Mouse (Mus musculus): Measurements from ENCODE around the gene Srrd. TPM values are rescaled to one million over a fixed set of nuclear protein-coding genes. Genes with fewer than 3 reads are reported as not detected.

Gene Srrd
- polyA plus RNA-seq (2016; fragmentation: Nextera tagmentation; extraction: Ambion mirVana): 48.4 and 48.6 TPM in 2 replicates

DNA sequence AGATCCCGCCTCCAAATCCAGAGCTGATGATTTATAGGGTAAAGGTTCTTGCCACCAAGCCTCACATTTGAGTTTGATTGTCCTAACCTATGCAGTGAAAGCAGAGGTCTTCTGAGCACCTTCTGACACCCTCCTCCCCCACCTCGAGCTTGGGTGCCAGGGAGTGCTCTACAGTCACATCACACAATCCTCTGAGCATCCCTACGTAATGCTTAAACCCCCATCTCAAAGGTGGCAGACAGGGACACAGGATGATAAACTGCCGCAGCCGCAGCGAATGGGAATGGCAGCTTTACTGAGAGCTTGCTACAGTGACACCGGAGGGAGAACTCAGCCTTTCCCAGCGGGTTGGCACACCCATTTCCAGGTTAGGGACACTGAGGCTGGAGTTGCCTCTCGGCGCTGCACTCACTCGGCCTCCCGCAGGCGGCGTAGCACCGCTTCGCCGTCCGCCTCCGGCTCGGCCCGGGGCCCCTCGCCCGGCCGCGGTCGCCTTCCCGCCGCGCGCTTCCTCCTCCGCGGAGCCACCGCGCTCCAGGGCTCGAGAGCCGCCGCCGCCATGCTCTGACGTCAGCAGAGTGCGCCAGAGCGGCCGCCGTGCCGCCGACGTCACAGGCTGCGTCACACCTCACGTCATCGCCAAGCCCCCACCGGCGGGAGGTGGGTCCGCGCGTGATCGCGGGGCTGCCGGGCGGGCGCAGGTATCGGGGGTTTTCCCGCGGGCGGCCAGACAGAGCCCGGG, at the start of gene Srrd, which contains the start of gene Hps4:
Srrd (minus strand) TSS at position 578 of the 742 bp plus-strand sequence.
Hps4 (plus strand) TSS at position 621 of the 742 bp plus-strand sequence.
- Histone ChIP-seq H3K9me3 (no peaks in the 10 kb centered on the region), H3K4me3 (peak within 1 kb of the TSS; percentile 68), H3K9ac (replicated peaks) (peak within 1 kb of the TSS; percentile 80), H3K4me2 (replicated peaks) (peak within 1 kb of the TSS; percentile 79), H3K27me3 (no peaks in the 10 kb centered on the region), H3K27ac (replicated peaks) (peak within 1 kb of the TSS; percentile 40; the same call in 1 of the 2 replicates), H3K4me1 (peaks cover 40% of the 10 kb centered on the region), H3K36me3 (peaks cover 40% of the 10 kb centered on the region)
- ATAC-seq (ENCODE audit: low FRiP score, low read depth): peak; percentile 53
- 2% methylated on average over 64 of the region's 64 CpGs for WGBS

- 72% methylated on average over 27 of the region's 27 CpGs for WGBS
- Histone ChIP-seq H3K9me3 (no peaks in the 10 kb centered on the region), H3K4me1 (peaks cover 41% of the 10 kb centered on the region), H3K4me3 (no peak overlapping the region), H3K36me3 (peaks cover 40% of the 10 kb centered on the region), H3K9ac (replicated peaks) (no peak overlapping the region), H3K27me3 (peaks cover 25% of the 10 kb centered on the region), H3K4me2 (replicated peaks) (no peak overlapping the region), H3K27ac (replicated peaks) (no peak overlapping the region)
- ATAC-seq (ENCODE audit: low FRiP score, low read depth): no peak
Measured at GRCm38 (mm10) chr5:112391676-112392323, 49.0 kb upstream of the Srrd start.

- H3K4me1 ChIP-seq: peaks cover 35% of the 10 kb centered on the region
- H3K27ac ChIP-seq (replicated peaks): no peak overlapping the region
- ATAC-seq (ENCODE audit: low FRiP score, low read depth): no peak
- H3K9me3 ChIP-seq: no peaks in the 10 kb centered on the region
- H3K4me2 ChIP-seq (replicated peaks): no peak overlapping the region
- no peak overlapping the region for H3K4me3 ChIP-seq
- H3K27me3 ChIP-seq: peaks cover 25% of the 10 kb centered on the region
- peaks cover 48% of the 10 kb centered on the region for H3K36me3 ChIP-seq
- H3K9ac ChIP-seq (replicated peaks): no peak overlapping the region
- WGBS: 62% methylated on average over 16 of the region's 16 CpGs
Measured at GRCm38 (mm10) chr5:112391002-112391401, 48.2 kb upstream of the Srrd start.

DNA sequence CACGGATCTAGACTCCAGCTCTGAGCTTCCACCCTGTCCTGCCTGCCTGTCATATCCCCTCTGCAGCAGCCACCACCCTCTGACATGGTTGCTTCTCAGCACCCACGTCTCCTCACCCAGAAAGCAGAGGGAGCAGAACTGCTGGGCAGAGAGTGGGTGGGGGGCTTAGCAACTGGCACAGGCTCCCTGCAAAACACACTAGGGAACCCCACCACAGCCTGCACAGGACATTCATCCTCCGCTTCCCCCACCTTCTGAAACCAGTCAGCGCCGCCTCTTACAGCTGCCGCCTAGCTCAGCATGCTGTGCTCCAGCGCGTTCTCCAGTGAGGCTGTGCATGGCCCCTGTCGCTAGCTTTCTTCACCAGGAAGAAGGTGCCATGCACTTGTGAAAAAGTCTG, 46.5 kb upstream of the Srrd start:
- Histone ChIP-seq H3K4me1 (peaks cover 25% of the 10 kb centered on the region), H3K36me3 (peaks cover 64% of the 10 kb centered on the region), H3K9me3 (no peaks in the 10 kb centered on the region), H3K4me3 (no peak overlapping the region), H3K27me3 (peaks cover 25% of the 10 kb centered on the region), H3K4me2 (replicated peaks) (0 out of 2 replicates have a peak overlapping the region, but pooled peaks have one; percentile 7), H3K9ac (replicated peaks) (no peak overlapping the region), H3K27ac (replicated peaks) (no peak overlapping the region)
- WGBS: 78% methylated on average over 9 of the region's 9 CpGs
- no peak for ATAC-seq (ENCODE audit: low FRiP score, low read depth)

DNA sequence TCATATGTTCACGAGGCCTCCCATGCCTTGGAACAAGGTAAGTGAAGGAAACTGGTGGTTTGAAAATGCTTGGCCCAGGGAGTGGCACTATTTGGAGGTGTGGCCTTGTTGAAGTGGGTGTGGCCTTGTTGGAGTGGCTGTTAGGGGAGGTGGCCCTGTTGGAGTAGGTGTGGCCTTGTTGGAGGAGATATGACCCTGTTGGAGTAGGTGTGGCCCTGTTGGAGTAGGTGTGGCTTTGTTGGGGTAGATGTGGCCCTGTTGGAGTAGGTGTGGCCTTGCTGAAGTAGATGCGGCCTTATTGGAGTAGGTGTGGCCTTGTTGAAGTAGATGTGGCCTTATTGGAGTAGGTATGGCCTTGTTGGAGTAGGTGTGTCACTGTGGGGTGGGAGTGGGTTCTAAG, 43.1 kb upstream of the Srrd start:
- H3K27me3 ChIP-seq: no peaks in the 10 kb centered on the region
- peaks cover 21% of the 10 kb centered on the region for H3K4me1 ChIP-seq
- H3K4me2 ChIP-seq (replicated peaks): no peak overlapping the region
- no peaks in the 10 kb centered on the region for H3K9me3 ChIP-seq
- H3K27ac ChIP-seq (replicated peaks): no peak overlapping the region
- 76% methylated on average over 2 of the region's 2 CpGs for WGBS
- ATAC-seq (ENCODE audit: low FRiP score, low read depth): no peak
- no peak overlapping the region for H3K4me3 ChIP-seq
- no peak overlapping the region for H3K9ac ChIP-seq (replicated peaks)
- peaks cover 58% of the 10 kb centered on the region for H3K36me3 ChIP-seq

DNA sequence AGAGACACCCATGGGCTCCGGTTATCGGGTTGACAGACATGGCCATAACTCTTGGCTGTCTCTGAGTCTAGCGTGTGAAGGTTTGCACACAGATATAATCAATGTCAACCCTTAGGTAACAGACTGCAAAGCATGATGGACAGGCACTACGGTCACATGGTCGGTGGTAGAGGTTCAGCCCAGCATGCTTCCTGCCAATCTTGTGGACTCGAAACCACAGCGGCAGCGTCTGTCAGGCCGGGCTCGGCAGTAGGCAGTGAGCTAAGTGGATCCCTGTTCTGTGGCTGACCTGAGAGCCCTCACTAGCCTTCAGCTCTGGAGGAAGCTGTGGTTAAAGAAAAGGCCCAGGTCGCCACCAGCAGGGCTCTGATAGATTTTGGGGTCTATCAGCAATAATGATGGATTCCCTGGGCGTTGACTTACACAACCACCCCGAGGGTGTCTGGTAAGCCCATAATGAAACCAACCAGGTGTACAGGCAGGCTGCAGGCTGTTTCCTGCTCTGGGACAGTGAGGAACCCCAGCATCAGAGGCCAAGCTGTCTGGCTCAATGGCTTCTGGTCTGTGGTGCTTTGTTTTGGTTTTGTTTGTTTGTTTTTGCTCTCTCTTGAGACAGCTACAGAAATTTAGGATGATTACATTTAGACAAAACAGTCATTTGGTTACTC, 42.1 kb upstream of the Srrd start:
- Histone ChIP-seq H3K27ac (replicated peaks) (no peak overlapping the region), H3K4me1 (peaks cover 20% of the 10 kb centered on the region), H3K36me3 (peaks cover 53% of the 10 kb centered on the region), H3K9me3 (no peaks in the 10 kb centered on the region), H3K4me2 (replicated peaks) (no peak overlapping the region), H3K4me3 (no peak overlapping the region), H3K9ac (replicated peaks) (no peak overlapping the region), H3K27me3 (no peaks in the 10 kb centered on the region)
- 89% methylated on average over 13 of the region's 13 CpGs for WGBS
- ATAC-seq (ENCODE audit: low FRiP score, low read depth): no peak

DNA sequence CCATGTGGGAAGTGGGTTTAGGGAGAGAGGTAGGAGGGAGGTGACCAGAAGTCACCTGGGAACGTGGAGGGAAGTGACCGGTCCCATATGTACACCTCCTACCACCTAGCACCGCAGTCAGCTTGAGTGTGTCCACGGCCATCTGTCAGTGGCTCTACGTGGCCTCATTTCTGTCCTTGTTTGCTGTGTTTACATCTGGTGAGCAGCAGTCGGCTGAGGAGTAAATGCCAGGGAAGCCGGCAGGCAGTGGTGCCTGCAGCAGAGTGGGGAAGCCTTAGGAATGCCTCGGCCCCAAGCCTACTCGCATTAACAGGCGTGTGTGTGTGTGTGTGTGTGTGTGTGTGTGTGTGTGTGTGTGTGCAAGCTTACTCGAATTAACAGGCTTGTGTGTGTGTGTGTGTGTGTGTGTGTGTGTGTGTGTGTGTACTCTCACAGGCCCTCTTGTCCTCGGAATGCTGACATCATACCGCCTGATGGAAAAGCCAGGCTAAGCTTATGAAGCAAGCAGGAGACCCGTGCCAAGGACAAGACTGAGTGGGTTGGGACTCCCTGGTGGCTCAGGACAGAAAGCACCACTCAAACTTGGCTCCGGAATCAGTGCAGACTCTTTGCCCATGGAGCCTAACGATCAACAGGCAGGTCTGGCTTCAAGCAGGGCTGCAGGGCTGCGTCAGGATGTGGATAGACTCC, 39.9 kb upstream of the Srrd start:
- Histone ChIP-seq H3K4me2 (replicated peaks) (no peak overlapping the region), H3K9ac (replicated peaks) (no peak overlapping the region), H3K9me3 (no peaks in the 10 kb centered on the region), H3K27ac (replicated peaks) (peak overlapping the region; percentile 60; the same call in 1 of the 2 replicates), H3K36me3 (peaks cover 59% of the 10 kb centered on the region), H3K4me1 (peaks cover 12% of the 10 kb centered on the region), H3K4me3 (no peak overlapping the region), H3K27me3 (no peaks in the 10 kb centered on the region)
- WGBS: 72% methylated on average over 17 of the region's 17 CpGs
- no peak for ATAC-seq (ENCODE audit: low FRiP score, low read depth)

GRCm38 (mm10) chr5:112382042-112382441, 39.2 kb upstream of the Srrd start:
- WGBS: 55% methylated on average over 9 of the region's 9 CpGs
- no peak overlapping the region for H3K9ac ChIP-seq (replicated peaks)
- no peak for ATAC-seq (ENCODE audit: low FRiP score, low read depth)

GRCm38 (mm10) chr5:112381154-112381553, 38.3 kb upstream of the Srrd start:
- H3K9ac ChIP-seq (replicated peaks): no peak overlapping the region
- H3K27ac ChIP-seq (replicated peaks): 0 out of 2 replicates have a peak overlapping the region, but pooled peaks have one; percentile 60
- no peak for ATAC-seq (ENCODE audit: low FRiP score, low read depth)
- H3K36me3 ChIP-seq: peaks cover 48% of the 10 kb centered on the region
- H3K27me3 ChIP-seq: no peaks in the 10 kb centered on the region
- H3K9me3 ChIP-seq: no peaks in the 10 kb centered on the region
- 90% methylated on average over 11 of the region's 11 CpGs for WGBS
- H3K4me3 ChIP-seq: no peak overlapping the region
- peaks cover 12% of the 10 kb centered on the region for H3K4me1 ChIP-seq
- H3K4me2 ChIP-seq (replicated peaks): no peak overlapping the region

More at GRCm38 (mm10) chr5:112382042-112382441, 39.2 kb upstream of the Srrd start:
- peaks cover 57% of the 10 kb centered on the region for H3K36me3 ChIP-seq
- H3K27ac ChIP-seq (replicated peaks): peak overlapping the region; percentile 60
- H3K27me3 ChIP-seq: no peaks in the 10 kb centered on the region
- no peaks in the 10 kb centered on the region for H3K9me3 ChIP-seq
- peaks cover 12% of the 10 kb centered on the region for H3K4me1 ChIP-seq
- no peak overlapping the region for H3K4me3 ChIP-seq
- H3K4me2 ChIP-seq (replicated peaks): no peak overlapping the region

DNA sequence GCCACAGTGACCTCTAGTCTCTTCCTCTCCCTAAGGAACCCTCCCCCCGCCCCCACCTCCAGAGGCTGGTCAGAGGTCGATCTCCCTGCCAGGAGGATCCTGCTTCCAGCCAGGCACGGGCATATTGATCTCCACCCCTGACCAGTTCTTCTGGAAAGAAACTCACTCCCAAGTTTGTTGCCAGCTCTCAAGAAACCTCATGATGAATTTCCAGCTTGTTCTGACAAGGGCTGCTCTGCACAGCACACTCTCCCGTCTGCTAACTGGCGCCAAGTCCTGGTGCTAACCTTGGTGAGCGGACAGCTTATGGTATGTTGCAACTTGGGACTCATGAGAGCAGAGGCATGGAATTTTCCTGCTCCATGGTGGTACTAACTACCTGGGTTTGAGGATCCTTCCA, 35.9 kb upstream of the Srrd start:
- no peak overlapping the region for H3K27ac ChIP-seq (replicated peaks)
- 86% methylated on average over 6 of the region's 6 CpGs for WGBS
- H3K9ac ChIP-seq (replicated peaks): no peak overlapping the region
- peaks cover 51% of the 10 kb centered on the region for H3K36me3 ChIP-seq
- no peaks in the 10 kb centered on the region for H3K27me3 ChIP-seq
- H3K4me3 ChIP-seq: no peak overlapping the region
- H3K4me2 ChIP-seq (replicated peaks): no peak overlapping the region
- no peak for ATAC-seq (ENCODE audit: low FRiP score, low read depth)
- H3K9me3 ChIP-seq: no peaks in the 10 kb centered on the region
- peaks cover 12% of the 10 kb centered on the region for H3K4me1 ChIP-seq

GRCm38 (mm10) chr5:112377380-112377779, 34.5 kb upstream of the Srrd start:
- no peak overlapping the region for H3K4me2 ChIP-seq (replicated peaks)
- H3K9me3 ChIP-seq: no peaks in the 10 kb centered on the region
- peaks cover 54% of the 10 kb centered on the region for H3K36me3 ChIP-seq
- no peak overlapping the region; the same call in 1 of the 2 replicates for H3K9ac ChIP-seq (replicated peaks)
- H3K4me1 ChIP-seq: peaks cover 16% of the 10 kb centered on the region
- H3K27me3 ChIP-seq: 0 out of 2 replicates have a peak, but pooled peaks cover 8% of the 10 kb centered on the region
- no peak overlapping the region for H3K27ac ChIP-seq (replicated peaks)
- H3K4me3 ChIP-seq: no peak overlapping the region
- ATAC-seq (ENCODE audit: low FRiP score, low read depth): no peak
- WGBS: 88% methylated on average over 1 of the region's 1 CpGs

Data from midbrain, embryonic 12.5 days (tissue).